Mouse (Mus musculus) myocyte (in vitro differentiated cells): ENCODE results near the gene Radil. TPM values are rescaled to one million over a fixed set of nuclear protein-coding genes. Genes with fewer than 3 reads are reported as not detected.

ENCODE experiments used
- H3K27me3 ChIP-seq: one replicate; pipeline ENCODE4 v1.6.1; 2011; ENCODE audit not compliant: control insufficient read depth, insufficient read depth, insufficient read length
- H3K36me3 ChIP-seq: one replicate; pipeline ENCODE4 v1.6.1; 2011; ENCODE audit not compliant: control insufficient read depth, insufficient read depth
- H3K4me2 ChIP-seq: one replicate; pipeline ENCODE4 v1.6.1; 2011; ENCODE audit warnings: low read depth, control low read depth
- H3K4me3 ChIP-seq: one replicate; pipeline ENCODE4 v1.5.1; 2011; ENCODE audit warnings: mild to moderate bottlenecking, control low read depth, moderate library complexity
- H3K79me2 ChIP-seq: one replicate; pipeline ENCODE4 v1.6.1; 2011; ENCODE audit not compliant: control insufficient read depth, insufficient read depth
- H3ac ChIP-seq: one replicate; pipeline ENCODE4 v1.6.1; 2011; ENCODE audit not compliant: control insufficient read depth, insufficient read length
- CEBPB ChIP-seq: IDR thresholded peaks from 2 replicates; pipeline ENCODE4 v1.6.1; 2011; ENCODE audit warnings: mild to moderate bottlenecking, moderate library complexity; ENCODE audit not compliant: poor library complexity, insufficient read depth, severe bottlenecking
- E2F4 ChIP-seq: IDR thresholded peaks from one replicate; pipeline ENCODE4 v1.6.1; 2011; ENCODE audit warnings: mild to moderate bottlenecking, control low read depth, moderate library complexity; ENCODE audit not compliant: insufficient read depth
- MAX ChIP-seq: IDR thresholded peaks from one replicate; pipeline ENCODE4 v1.6.1; 2011; ENCODE audit warnings: low read depth, mild to moderate bottlenecking, control low read depth
- MYOD1 ChIP-seq, 3 experiments: IDR thresholded peaks; one replicate each; pipeline ENCODE4 v1.6.1; 2011; ENCODE audit warnings: control low read depth in 2 of 3, low read depth in 2 of 3, mild to moderate bottlenecking in 2 of 3, moderate library complexity in 1 of 3; ENCODE audit not compliant: insufficient read length in 2 of 3, control insufficient read depth in 1 of 3
- MYOG ChIP-seq, 3 experiments: IDR thresholded peaks; one replicate each; pipeline ENCODE4 v1.6.1; 2011; ENCODE audit warnings: control low read depth in 2 of 3, low read depth in 2 of 3, mild to moderate bottlenecking in 2 of 3; ENCODE audit not compliant: insufficient read length in 2 of 3, control insufficient read depth in 1 of 3, insufficient read depth in 1 of 3
- POLR2A ChIP-seq: IDR thresholded peaks from one replicate; pipeline ENCODE4 v1.6.1; 2011; ENCODE audit warnings: low read depth, mild to moderate bottlenecking, control low read depth, moderate library complexity; ENCODE audit not compliant: insufficient read length
- POLR2AphosphoS2 ChIP-seq: IDR thresholded peaks from one replicate; pipeline ENCODE4 v1.6.1; 2011; ENCODE audit warnings: low read depth, control low read depth; ENCODE audit not compliant: insufficient read length
- REST ChIP-seq: IDR thresholded peaks from one replicate; pipeline ENCODE4 v1.6.1; 2011; ENCODE audit warnings: mild to moderate bottlenecking, control low read depth, moderate library complexity; ENCODE audit not compliant: insufficient read depth, insufficient read length
- SRF ChIP-seq: IDR thresholded peaks from one replicate; pipeline ENCODE4 v1.6.1; 2011; ENCODE audit warnings: low read depth; ENCODE audit not compliant: control insufficient read depth, insufficient read length
- TCF12 ChIP-seq: IDR thresholded peaks from one replicate; pipeline ENCODE4 v1.6.1; 2011; ENCODE audit warnings: mild to moderate bottlenecking, control low read depth; ENCODE audit not compliant: poor library complexity, insufficient read depth, severe bottlenecking
- TCF3 ChIP-seq: IDR thresholded peaks from one replicate; pipeline ENCODE4 v1.6.1; 2011; ENCODE audit warnings: low read depth, control low read depth; ENCODE audit not compliant: insufficient read length
- USF1 ChIP-seq: IDR thresholded peaks from one replicate; pipeline ENCODE4 v1.6.1; 2011; ENCODE audit warnings: low read depth, mild to moderate bottlenecking, control low read depth, moderate library complexity
- polyA plus RNA-seq: library from polyadenylated mRNA; unstranded; fragments of >200 nt; fragmentation: generic; extraction: Trizol; gene quantifications from one replicate; pipeline ENCODE4 v1.2.1, GENCODE M21; 2012; ENCODE audit warnings: missing spikeins

The Radil gene
- polyA plus RNA-seq, 1 experiment: 1.6 TPM

DNA sequence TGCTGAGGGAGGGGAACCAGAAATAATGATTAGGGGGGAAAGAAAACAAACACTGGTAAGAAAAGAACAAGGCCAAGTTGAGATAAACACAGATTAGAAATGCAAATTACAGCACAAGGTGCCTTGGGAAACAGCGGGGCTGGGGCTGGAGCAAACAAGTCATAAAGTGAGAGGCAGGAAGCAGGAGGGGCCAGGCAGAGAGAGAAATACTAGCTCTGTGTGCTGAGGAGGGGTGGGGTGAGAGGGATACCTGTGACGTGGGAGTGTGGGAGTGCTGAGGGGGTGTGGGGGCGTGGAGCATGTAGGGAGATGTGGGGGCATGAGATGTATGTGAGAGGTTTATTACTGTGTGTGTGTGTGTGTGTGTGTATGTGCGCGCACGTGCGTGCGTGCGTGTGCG, 50.0 kb downstream of the Radil start:
- no peak overlapping the region for H3ac ChIP-seq
- TF ChIP-seq MAX (no peak), REST (no peak), TCF3 (no peak), CEBPB (no peak), TCF12 (no peak), MYOG (IDR thresholded peaks at IDR 0.05; ENCODE audit: control insufficient read depth in 1 of 3, insufficient read depth in 1 of 3, insufficient read length in 2 of 3, low read depth in 2 of 3) (no peak), MYOD1 (IDR thresholded peaks at IDR 0.05; ENCODE audit: control insufficient read depth in 1 of 3, insufficient read length in 2 of 3, low read depth in 2 of 3) (no peak), POLR2AphosphoS2 (no peak), SRF (no peak), E2F4 (no peak)
- no peak overlapping the region for H3K4me3 ChIP-seq
- H3K4me2 ChIP-seq: no peak overlapping the region
- H3K36me3 ChIP-seq: no peaks in the 10 kb centered on the region
- H3K27me3 ChIP-seq: no peaks in the 10 kb centered on the region
- no peaks in the 10 kb centered on the region for H3K79me2 ChIP-seq

DNA sequence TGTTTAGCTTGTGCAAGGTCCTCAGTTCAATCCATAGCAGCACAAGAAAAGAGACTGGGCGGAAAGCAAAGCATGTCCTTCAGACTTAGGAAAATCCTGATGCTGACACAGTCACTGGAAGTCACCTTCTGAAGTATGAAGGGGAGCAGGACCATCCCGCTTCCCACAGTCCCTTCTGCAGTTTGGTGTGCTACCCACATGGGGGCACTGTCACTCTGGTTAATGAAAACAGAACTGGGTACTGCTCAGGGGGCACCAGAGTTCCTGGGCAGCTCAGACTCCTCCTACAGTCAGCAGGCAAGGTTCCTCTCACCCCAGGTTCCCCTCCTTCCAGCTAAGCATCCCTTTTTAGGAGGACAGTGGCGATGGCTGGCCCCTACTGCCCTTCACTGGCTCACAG, 51.9 kb downstream of the Radil start:
- no peak overlapping the region for H3ac ChIP-seq
- H3K36me3 ChIP-seq: no peaks in the 10 kb centered on the region
- no peaks in the 10 kb centered on the region for H3K27me3 ChIP-seq
- no peak overlapping the region for H3K4me3 ChIP-seq
- H3K4me2 ChIP-seq: no peak overlapping the region
- no peaks in the 10 kb centered on the region for H3K79me2 ChIP-seq
- TF ChIP-seq TCF12: no peak
- no peak for TF ChIP-seq CEBPB
- TF ChIP-seq MAX: no peak
- no peak for TF ChIP-seq USF1
- TF ChIP-seq SRF: no peak
- TF ChIP-seq E2F4: no peak
- TF ChIP-seq MYOD1 (IDR thresholded peaks at IDR 0.05; ENCODE audit: control insufficient read depth in 1 of 3, insufficient read length in 2 of 3, low read depth in 2 of 3): no peak
- no peak for TF ChIP-seq POLR2AphosphoS2
- TF ChIP-seq TCF3: no peak
- TF ChIP-seq POLR2A: no peak
- TF ChIP-seq REST: no peak
- TF ChIP-seq MYOG (IDR thresholded peaks at IDR 0.05; ENCODE audit: control insufficient read depth in 1 of 3, insufficient read depth in 1 of 3, insufficient read length in 2 of 3, low read depth in 2 of 3): no peak

DNA sequence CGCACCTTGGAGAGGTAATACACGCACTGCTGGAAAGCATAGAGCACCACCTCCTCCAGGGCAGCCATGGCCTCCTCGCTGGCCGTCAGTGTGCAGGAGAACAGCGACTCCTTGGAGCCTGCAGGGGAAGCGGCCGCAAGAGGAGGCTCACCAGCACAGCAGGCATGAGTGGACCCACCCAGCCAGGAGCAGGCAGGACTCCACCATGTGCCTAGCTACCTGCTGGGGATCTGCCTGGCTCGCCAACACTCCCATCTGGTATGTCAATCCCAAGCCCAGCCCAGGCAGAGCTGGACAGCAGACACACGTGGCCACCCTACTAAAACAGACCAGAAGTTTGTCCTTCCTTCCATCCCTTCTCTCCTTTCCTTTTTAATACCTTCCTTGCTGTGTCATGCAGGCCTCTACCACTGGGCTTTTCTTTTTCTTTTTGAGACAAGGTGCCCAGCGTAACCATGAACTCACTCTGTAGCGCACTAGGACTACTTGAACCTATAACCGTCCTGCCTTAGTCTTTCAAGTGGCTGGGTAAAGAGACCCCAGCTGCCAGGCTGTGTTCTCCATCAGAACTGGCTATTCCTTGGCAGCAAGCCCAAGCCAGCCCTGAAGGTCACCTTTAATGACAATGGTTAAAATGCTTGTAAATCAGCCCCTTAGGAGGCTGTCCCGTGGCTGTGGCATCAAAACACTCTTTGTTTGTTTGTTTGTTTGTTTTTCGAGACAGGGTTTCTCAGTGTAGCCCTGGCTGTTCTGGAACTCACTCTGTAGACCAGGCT, 55.4 kb downstream of the Radil start:
- H3K27me3 ChIP-seq: no peaks in the 10 kb centered on the region
- no peak overlapping the region for H3K4me3 ChIP-seq
- H3ac ChIP-seq: no peak overlapping the region
- H3K36me3 ChIP-seq: no peaks in the 10 kb centered on the region
- TF ChIP-seq MYOD1 (IDR thresholded peaks at IDR 0.05; ENCODE audit: control insufficient read depth in 1 of 3, insufficient read length in 2 of 3, low read depth in 2 of 3): no peak
- H3K4me2 ChIP-seq: no peak overlapping the region
- no peaks in the 10 kb centered on the region for H3K79me2 ChIP-seq

DNA sequence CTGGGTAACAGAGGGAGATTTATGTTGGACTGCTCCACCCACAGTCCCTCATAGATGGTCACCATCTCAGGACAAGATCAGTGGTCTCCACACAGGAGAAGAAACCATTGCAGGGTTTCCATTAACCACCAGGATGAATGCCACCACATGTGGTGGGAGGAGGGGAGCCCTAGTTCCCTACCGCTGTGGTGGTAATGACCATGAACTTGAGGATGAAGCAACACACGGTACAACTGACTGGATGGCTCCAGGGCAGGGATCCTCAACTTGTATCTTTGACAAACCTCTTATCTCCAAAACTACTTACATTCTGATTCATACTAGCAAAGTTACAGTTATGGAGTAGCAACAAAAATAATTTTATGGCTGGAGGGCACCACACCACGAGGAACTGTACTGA, 57.6 kb downstream of the Radil start:
- H3K79me2 ChIP-seq: no peaks in the 10 kb centered on the region

More for the DNA sequence above, 57.6 kb downstream of the Radil start:
- no peak overlapping the region for H3K4me2 ChIP-seq
- TF ChIP-seq CEBPB (no peak), REST (no peak), POLR2AphosphoS2 (no peak), E2F4 (no peak), MYOG (IDR thresholded peaks at IDR 0.05; ENCODE audit: control insufficient read depth in 1 of 3, insufficient read depth in 1 of 3, insufficient read length in 2 of 3, low read depth in 2 of 3) (no peak), MAX (no peak), SRF (no peak), USF1 (no peak), TCF12 (no peak), TCF3 (no peak), MYOD1 (IDR thresholded peaks at IDR 0.05; ENCODE audit: control insufficient read depth in 1 of 3, insufficient read length in 2 of 3, low read depth in 2 of 3) (no peak), POLR2A (no peak)
- H3K36me3 ChIP-seq: no peaks in the 10 kb centered on the region
- H3ac ChIP-seq: no peak overlapping the region
- no peak overlapping the region for H3K4me3 ChIP-seq
- H3K27me3 ChIP-seq: no peaks in the 10 kb centered on the region
